Mouse (Mus musculus): Measurements from ENCODE around the gene Uqcc2. TPM values are rescaled to one million over a fixed set of nuclear protein-coding genes. Genes with fewer than 3 reads are reported as not detected.

Uqcc2 gene
- total RNA-seq, 2 experiments from 2014 or later, result 230 to 262 TPM

GRCm38 (mm10) chr17:27155752-27156151 is 22.0 kb upstream of the Uqcc2 start:
- no peak for DNase-seq (ENCODE audit: low spot score in 2 of 2)

- no peak for DNase-seq (ENCODE audit: low spot score in 2 of 2)
Observed at GRCm38 (mm10) chr17:27154881-27155280, 21.2 kb upstream of the Uqcc2 start.

DNA sequence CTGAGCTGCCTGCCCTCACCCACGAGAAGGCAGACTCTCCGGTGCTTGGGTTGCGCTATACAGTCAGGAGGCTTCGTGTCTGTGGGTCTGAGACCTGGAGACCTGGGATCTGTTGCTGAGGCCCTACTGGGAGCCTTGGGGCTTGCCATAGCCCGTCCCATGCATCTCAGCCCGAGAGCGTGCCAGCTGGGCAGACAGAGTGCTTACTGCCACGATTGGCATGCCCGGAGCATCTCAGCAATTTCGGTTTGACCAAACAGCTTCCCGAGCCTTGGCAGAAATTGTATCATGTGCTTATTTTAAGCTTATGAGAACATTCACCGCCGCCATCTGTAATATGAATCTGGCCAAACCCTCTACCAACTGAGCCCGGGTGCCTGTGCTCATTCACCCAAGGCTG is 20.5 kb upstream of the Uqcc2 start:
- DNase-seq (ENCODE audit: low spot score in 2 of 2), result peak in 1 of 2 experiments; percentile 55

- DNase-seq (ENCODE audit: low spot score in 2 of 2), result peak in 1 of 2 experiments; percentile 54
Observed at GRCm38 (mm10) chr17:27153773-27154193, 20.1 kb upstream of the Uqcc2 start.

GRCm38 (mm10) chr17:27152976-27153723 is 19.4 kb upstream of the Uqcc2 start:
- no peak for DNase-seq (ENCODE audit: low spot score in 2 of 2)

DNA sequence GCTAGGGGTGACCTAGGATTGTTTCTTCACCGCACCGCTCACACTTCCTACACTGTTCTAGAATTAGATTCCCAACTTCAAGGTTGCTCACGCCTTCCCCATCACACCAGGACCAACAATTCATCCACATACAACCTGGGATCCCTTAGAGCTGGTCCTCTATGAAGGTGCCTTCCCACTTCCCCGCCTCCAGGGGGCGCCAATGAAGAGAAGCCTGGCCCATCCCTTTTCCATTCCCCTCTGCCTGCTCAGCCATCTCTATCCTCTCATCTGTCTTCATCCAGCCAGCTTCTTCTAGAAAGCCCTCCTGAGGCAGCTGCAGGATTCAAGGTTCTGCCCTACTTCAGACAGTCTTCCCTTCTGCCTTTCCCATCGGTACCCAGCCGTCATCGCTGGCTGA is 17.7 kb upstream of the Uqcc2 start:
- DNase-seq (ENCODE audit: low spot score in 2 of 2), result no peak

- DNase-seq (ENCODE audit: low spot score in 2 of 2), result no peak
Observed at GRCm38 (mm10) chr17:27150871-27151270, 17.2 kb upstream of the Uqcc2 start.

- DNase-seq (ENCODE audit: low spot score in 2 of 2), result no peak
Observed at GRCm38 (mm10) chr17:27146323-27146923, 12.7 kb upstream of the Uqcc2 start.

DNA sequence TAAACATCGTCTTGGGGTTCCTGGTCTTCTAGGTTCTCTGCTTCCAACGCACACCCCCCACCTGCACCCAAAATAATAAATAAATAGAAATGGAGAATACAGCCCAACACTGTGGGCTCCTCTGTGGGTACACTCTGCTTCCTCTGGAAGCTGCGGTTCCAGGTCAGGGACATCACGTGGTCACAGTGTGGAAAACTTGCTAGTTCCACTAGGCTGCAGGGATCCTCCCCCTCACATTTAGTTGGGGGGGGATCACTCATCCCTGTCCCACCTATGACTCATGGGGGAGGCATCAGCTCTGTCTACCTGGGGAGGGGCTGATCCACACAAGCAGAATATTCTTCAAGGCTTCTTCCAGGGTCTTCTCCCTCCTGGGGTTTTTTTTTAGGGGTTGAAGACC is 10.4 kb upstream of the Uqcc2 start:
- no peak for DNase-seq (ENCODE audit: low spot score in 2 of 2)

GRCm38 (mm10) chr17:27141971-27142450 is 8.3 kb upstream of the Uqcc2 start:
- DNase-seq (ENCODE audit: low spot score in 2 of 2), result peak in 1 of 2 experiments; percentile 34

DNA sequence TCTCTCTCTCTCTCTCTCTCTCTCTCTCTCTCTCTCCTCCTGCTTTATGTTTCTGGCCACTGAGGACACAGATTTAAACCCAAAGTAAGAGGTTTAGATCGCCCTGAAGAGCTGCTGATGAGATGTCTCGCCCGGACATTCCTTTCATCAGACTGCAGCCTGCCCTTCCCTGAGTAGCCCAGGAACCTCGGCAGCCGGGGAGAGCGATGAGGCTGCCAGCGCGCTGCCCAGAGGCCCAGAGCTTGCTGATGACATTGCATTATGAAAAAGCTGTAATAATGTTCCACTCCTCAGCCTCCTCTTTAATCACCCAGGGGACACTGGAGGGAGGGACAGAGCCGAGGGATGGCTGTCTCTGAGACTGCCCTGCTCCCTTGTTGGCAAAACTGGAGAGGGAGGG is 6.5 kb upstream of the Uqcc2 start:
- DNase-seq (ENCODE audit: low spot score in 2 of 2), result no peak

- DNase-seq (ENCODE audit: low spot score in 2 of 2), result no peak
Observed at GRCm38 (mm10) chr17:27139304-27139703, 5.6 kb upstream of the Uqcc2 start.

DNA sequence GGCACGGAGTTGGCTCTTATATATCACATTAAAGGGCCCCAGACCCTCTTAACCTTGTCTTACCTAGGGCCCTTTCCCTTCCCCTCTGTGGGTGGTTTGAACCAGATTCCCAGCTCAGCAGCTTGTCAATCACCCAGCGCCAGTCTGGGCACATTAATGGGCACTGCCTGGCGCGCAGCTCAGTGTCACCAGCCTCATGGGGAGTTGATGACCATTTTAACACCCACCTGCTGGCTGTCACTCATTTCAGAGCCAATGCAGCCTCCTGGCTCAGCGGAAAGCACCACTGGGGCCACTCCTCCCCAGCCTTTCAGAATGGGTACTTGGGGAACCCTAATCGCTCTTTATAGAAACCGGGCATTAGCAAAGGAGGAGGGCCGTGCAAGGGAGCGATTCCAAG is 4.7 kb upstream of the Uqcc2 start:
- DNase-seq (ENCODE audit: low spot score in 2 of 2), result no peak

DNA sequence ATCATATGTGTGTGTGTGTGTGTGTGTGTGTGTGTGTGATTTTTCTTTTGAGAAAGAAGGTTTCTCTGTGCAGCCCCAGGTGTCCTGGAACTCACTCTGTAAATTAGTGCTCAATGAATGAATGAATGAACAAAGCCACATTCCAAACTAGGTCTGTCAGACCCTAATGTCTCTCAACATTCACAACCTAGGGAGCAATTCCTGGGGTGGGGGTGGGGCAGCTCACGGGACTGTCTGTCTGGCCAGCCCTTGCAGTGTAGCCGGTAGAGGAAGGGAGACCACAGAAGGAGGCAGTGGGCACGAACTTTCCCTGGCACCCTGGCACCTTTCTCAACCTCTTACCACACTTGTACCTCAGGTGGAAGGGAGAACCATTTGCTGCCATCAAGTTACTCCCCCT is 999 bp upstream of the Uqcc2 start:
- DNase-seq (ENCODE audit: low spot score in 2 of 2), result no peak

GRCm38 (mm10) chr17:27134187-27134586 is 471 bp upstream of the Uqcc2 start:
- no peak for DNase-seq (ENCODE audit: low spot score in 2 of 2)

DNA sequence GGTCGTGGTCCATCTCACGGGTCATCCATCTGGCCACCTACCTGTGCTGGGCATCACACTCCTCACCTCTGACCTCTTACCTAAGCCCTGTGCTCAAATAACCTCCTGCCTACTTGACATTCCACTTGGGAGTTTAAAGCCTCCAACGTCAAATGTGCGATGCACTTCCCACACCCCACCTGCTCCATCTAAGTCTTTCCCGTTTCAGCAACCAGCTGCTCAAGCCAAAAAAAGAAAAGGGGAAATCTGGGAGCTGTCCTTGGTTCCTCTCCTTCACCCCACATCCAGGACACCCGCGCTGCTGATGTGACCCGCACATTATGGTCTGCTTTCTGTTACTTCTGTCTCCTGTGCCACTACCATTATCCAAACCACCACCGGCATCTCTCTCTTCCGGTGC is 1.5 kb downstream of the Uqcc2 start:
- DNase-seq (ENCODE audit: low spot score in 2 of 2), result no peak

DNA sequence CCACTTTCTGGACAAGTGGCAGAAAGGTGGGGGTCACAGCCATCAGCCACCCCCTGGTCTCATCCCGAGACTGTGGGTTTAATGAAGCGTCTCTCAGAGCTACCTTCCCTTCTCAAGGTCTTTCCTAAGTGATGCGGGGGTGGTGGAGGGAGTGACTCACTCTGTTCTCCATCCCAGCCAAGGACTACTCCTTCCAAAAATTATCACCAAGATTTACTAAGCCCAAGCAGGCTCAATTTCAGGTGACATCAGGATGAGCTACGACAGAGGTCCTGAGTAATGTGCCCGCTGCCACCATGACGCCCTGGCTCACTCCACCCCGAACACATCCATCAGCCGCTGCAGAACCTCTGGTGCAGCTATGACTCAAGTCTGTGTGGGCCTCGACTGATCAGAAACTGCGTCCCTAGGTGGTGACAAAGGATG is 2.5 kb downstream of the Uqcc2 start:
- no peak for DNase-seq (ENCODE audit: low spot score in 2 of 2)

DNA sequence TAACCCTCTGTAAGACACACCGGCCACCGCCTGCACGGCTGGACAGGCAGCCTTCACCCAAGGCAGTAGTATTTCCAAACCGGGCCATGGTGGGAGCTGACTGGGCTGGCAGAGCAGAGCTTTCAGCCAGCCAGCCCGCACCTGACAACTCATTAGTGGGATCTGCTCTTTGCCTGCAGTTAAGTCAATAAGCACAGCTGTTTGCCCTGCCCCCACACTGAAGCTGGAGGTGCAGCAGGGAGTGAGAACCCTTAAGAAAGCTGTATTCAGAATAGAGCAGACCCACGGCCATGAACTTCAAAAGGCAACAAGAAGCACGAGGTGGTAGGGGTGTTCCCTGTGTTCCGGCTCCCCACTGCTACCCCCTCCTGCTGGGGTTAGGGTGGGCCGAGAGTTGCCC is 3.5 kb downstream of the Uqcc2 start:
- no peak for DNase-seq (ENCODE audit: low spot score in 2 of 2)

GRCm38 (mm10) chr17:27129819-27130218 is 3.9 kb downstream of the Uqcc2 start:
- no peak for DNase-seq (ENCODE audit: low spot score in 2 of 2)

DNA sequence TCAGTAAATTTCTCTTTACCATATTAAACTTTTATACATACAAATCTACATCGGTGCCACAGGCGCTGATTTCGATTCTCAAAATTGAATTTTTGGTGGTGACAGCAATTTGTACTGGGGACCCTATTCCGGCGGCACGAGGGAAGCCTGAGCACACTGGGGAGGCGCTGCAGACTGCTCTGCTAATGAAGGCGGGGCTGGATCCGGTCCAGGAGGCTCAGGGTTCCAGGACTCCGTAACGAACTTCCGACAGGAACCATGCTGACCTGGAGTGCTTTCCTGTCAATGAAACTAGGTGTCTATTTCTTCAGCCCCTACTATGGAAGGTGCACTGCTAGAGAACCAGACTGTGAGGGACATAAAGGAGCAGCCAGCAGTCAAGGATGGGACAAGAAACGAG is 4.4 kb downstream of the Uqcc2 start:
- no peak for DNase-seq (ENCODE audit: low spot score in 2 of 2)

GRCm38 (mm10) chr17:27128189-27128588 is 5.5 kb downstream of the Uqcc2 start:
- no peak for DNase-seq (ENCODE audit: low spot score in 2 of 2)

DNA sequence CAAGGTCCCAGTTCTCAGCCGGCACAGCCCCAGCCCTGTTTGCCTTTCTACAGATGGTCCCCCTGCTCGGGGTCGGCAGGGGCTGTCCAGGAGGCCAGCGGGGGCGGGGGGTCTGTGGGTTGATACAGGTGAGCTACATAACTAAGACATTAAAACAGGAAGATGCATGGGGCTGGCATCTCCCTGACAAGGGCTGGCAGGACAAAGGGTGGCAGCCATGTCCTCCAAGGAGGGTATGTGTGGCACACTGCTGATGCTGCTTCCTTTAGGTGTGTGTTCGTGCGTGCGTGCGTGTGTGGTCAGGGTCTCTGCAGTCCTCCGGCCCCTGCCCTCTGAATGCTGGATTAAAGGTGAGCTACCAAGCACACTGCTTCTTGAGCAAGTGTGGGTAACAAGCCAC is 6.7 kb downstream of the Uqcc2 start:
- DNase-seq (ENCODE audit: low spot score in 2 of 2), result no peak

- no peak for DNase-seq (ENCODE audit: low spot score in 2 of 2)
Observed at GRCm38 (mm10) chr17:27125669-27126202, 8.0 kb downstream of the Uqcc2 start.

Data from gastrocnemius, postnatal 4 days (tissue).